Mouse (Mus musculus) stomach, postnatal 0 days (tissue): Measurements from ENCODE around the gene Abcc9.

Experiments used
- CTCF ChIP-seq: IDR thresholded peaks from 2 replicates; pipeline ENCODE4 v1.5.1; 2016; ENCODE audit warnings: antibody characterized with exemption, low read depth, mild to moderate bottlenecking, moderate library complexity
- EP300 ChIP-seq: optimal IDR thresholded peaks from 2 replicates; pipeline ENCODE3; 2016; ENCODE audit warnings: antibody characterized with exemption

DNA sequence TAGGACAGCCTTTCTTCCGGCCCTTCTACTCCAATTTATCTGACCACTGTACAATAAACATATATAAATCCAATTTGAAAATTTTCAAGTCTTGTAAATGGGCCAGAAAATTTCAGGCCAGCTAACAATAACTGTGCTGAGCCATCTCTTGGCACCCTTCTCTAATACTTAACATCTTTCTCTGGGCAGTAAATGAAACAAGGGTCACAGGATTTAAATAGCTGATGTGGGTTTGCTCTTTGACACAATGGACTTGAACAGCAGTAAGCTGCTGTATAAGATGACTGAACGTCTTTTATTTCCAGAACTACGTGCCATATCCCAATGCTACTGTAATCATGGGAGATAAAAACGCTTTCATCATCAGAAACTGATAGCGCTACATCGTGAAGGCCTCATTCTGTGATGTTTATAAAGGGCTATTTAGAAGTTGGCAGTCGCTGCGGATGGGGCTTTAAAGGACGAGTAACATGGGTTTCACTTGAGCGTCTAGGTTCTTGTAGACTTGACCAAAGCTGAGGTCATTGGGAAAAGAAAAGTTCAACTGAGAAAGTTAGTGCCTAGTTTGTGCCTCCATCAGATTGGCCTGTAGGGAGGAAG lies 161.5 kb downstream of the Abcc9 start:
- no peak for TF ChIP-seq CTCF
- TF ChIP-seq EP300, result no peak
